Mouse (Mus musculus) thymus, postnatal 14 days (tissue): ENCODE data around the gene Gbp4.
"Not testable (repeated sequence)": the region's sequence is repeated elsewhere in the genome, so short reads cannot be mapped to it uniquely, and the experiment has no call there.

Source experiments
- DNase-seq: peaks from one replicate; pipeline ENCODE4 v3.0.0; 2021

The Gbp4 gene

GRCm38 (mm10) chr5:105139409-105140088 lies at the start of gene Gbp4, which contains the start of the genes Gbp9 and Gbp8:
TSS of gene Gbp4 (minus strand) at chr5:105139586.
TSS of gene Gbp9 (minus strand) at chr5:105139539.
TSS of gene Gbp8 (minus strand) at chr5:105139540.
- peak; percentile 77 for DNase-seq

GRCm38 (mm10) chr5:105181446-105181845 lies 42.1 kb upstream of the Gbp4 start:
- no peak for DNase-seq

GRCm38 (mm10) chr5:105156582-105156981 lies 17.2 kb upstream of the Gbp4 start:
- DNase-seq, result peak; percentile 26

DNA sequence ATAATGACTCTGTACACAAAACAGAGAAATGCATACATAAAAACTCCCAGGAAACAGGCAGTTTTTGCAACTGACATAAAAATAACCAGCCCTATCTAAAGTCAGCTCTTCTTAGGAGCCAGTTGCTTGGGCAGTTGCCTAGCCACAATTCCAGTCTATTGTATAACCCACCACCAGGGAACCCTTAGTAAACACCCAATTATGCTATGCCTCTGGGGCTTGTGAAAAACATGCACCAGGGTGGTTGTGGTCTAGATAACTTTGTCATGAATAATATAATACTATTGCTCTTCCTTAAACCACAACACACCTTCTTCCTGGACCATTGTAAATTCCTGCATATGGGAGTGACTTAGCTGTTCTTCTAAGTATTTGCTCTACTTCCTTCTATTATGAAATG lies 14.7 kb upstream of the Gbp4 start:
- no peak for DNase-seq

- DNase-seq, result not testable (repeated sequence)
Observed at GRCm38 (mm10) chr5:105148062-105148461, 8.7 kb upstream of the Gbp4 start.

GRCm38 (mm10) chr5:105146447-105146846 lies 7.1 kb upstream of the Gbp4 start:
- no peak for DNase-seq

DNA sequence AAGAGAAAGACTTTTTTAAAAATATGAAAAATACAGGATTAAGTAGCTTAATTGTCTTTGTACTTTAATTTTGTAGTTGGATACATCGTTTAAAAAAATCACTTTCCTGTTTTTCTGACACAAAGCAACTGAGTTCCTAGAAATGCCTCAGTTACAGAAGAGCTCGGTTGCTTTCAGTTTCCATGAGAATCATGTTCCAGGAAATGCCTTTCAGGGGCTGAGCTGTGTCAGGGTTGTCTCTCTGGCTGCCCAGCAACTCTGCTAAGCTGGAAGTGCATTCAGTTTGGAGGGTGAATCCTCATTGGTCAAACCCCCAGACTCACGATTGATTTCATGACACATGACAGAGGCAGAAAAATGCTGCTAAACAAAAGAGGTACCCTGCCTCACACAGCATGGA lies 6.3 kb upstream of the Gbp4 start:
- peak; percentile 44 for DNase-seq

GRCm38 (mm10) chr5:105140089-105140810 lies 864 bp upstream of the Gbp4 start:
- DNase-seq, result not testable (repeated sequence)

DNA sequence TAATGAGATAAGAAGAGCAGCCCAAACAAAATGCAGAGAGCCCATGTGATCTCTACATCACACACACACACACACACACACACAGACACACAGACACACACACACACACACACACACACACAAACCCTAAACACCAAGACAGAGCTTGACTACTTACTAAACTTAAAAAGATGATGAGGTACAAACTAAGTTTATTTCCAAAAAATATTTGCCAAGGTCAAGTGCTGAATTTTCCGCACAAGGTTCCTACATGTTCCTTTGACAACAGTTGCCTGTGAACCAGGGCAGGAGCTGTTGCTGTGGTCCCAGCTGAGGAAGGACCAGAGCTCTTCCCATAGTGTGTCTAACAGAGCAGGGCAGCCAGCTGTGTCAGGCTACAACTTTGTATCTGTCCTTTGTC lies 480 bp downstream of the Gbp4 start:
- DNase-seq, result no peak

- DNase-seq, result not testable (repeated sequence)
Observed at GRCm38 (mm10) chr5:105136706-105137304, 2.6 kb downstream of the Gbp4 start.

- not testable (repeated sequence) for DNase-seq
Observed at GRCm38 (mm10) chr5:105121731-105122130, 17.7 kb downstream of the Gbp4 start.

DNA sequence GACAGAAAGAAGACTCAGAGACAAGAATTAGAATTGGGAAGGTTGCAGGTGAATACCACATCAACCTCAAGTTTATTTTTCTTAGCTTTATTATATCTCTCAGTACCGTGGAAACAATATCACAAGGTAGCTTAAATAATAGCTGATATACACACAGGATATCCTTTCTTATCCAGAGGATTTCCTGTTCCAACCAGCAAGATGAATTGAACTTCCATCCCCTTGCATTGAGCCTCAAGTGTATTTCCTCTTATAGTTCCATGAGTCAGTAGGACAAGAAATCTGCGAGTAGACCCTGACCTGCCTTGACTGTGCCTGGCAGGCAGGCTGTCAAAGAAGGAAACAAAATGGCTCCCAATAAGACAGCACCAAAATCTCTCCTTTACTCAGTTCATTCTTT lies 23.6 kb downstream of the Gbp4 start:
- no peak for DNase-seq

- peak; percentile 65 for DNase-seq
Observed at GRCm38 (mm10) chr5:105114696-105115095, 24.7 kb downstream of the Gbp4 start.

- DNase-seq, result peak; percentile 39
Observed at GRCm38 (mm10) chr5:105113656-105114055, 25.7 kb downstream of the Gbp4 start.

GRCm38 (mm10) chr5:105110271-105110852 lies 29.0 kb downstream of the Gbp4 start:
- DNase-seq, result peak; percentile 76

DNA sequence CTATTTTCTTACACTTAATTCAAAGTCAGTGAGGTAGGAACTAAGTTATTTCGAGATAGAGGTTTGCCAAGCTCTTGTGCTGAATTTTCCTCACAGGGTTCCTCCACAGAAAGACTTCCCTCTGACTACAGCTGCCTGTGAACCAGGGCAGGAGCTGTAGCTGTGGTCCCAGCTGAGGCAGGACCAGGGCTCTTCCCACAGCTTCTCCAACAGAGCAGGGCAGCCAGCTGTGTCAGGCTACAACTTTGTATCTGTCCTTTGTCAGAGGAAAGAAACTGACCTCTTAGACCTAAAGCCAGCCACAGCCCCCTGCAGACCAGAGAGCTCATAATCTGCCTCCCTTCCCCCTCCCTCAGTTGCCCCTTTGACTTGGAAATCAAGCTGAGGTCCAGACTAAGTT lies 29.6 kb downstream of the Gbp4 start:
- DNase-seq, result peak; percentile 30

GRCm38 (mm10) chr5:105105689-105106088 lies 33.7 kb downstream of the Gbp4 start:
- DNase-seq, result not testable (repeated sequence)

DNA sequence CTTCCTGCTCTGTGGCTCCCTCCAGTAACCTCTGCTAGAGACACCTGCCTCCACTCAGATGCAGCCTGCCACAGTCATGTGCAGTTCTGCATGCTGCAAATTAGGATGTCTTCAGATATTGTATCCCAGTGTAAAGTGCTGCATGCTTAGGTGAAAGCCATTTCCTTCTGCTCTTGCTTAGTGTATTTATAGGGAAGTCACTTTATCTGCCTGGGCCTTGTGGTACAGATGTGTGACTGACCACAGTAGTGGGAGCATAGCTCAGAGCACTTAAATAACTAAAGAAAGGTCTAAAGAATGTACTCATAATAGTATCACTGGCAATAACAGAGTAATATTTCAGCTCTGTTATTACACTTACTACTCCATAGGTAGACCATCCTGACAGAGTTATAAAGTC lies 57.5 kb downstream of the Gbp4 start:
- peak; percentile 44 for DNase-seq

- peak; percentile 73 for DNase-seq
Observed at GRCm38 (mm10) chr5:105068356-105068755, 71.0 kb downstream of the Gbp4 start.
